Mouse (Mus musculus): ENCODE results near the gene Eif3i. TPM values are rescaled to one million over a fixed set of nuclear protein-coding genes. Genes with fewer than 3 reads are reported as not detected.

Gene Eif3i
- total RNA-seq (2023) = 100 to 1,000 TPM; 108 TPM

DNA sequence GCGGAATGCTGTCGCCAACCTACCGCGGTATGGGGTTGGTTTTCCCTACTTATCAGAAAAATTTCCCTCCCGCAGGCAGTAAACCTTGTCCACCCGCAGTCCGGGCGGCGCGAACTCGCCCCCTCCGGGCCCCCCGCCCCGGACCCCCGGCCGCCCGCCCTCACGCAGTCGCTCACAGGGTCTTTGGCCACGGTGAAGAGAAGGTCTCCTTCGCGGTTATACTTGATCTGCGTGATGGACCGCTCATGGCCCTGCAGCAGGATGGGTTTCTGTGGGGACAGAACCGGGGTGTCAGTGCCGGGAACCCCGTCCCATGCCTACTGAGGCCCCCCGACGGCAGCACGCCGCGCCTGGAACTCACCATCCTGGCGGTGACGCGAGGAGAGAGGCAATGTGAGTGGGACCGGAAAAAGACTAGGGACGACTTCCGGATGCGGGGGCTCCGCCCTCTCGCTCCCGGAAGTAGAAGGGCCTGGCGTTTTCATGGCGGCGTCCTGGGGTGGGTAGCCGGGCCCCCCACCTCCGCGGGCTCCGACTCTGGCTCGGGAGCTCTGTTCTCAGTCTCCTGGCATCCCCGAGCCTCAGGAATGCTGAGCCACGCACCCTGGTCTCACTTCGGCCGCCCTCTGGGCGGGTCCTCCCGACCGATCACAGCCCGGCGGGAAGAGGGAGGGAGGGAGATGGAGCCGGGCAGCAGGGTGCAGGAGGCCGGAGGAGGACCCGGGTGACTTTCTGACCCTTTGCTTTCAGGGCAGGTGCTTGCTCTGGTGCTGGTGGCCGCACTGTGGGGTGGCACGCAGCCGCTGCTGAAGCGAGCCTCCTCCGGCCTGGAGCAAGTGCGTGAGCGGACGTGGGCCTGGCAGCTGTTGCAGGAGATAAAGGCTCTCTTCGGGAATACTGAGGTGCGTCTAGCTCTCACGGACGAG is at the start of gene Eif3i, which contains the start of gene Tmem234:
Eif3i (minus strand) TSS at position 416 of the 926 bp plus-strand sequence.
Tmem234 (plus strand) TSS at position 436 of the 926 bp plus-strand sequence.

DNA sequence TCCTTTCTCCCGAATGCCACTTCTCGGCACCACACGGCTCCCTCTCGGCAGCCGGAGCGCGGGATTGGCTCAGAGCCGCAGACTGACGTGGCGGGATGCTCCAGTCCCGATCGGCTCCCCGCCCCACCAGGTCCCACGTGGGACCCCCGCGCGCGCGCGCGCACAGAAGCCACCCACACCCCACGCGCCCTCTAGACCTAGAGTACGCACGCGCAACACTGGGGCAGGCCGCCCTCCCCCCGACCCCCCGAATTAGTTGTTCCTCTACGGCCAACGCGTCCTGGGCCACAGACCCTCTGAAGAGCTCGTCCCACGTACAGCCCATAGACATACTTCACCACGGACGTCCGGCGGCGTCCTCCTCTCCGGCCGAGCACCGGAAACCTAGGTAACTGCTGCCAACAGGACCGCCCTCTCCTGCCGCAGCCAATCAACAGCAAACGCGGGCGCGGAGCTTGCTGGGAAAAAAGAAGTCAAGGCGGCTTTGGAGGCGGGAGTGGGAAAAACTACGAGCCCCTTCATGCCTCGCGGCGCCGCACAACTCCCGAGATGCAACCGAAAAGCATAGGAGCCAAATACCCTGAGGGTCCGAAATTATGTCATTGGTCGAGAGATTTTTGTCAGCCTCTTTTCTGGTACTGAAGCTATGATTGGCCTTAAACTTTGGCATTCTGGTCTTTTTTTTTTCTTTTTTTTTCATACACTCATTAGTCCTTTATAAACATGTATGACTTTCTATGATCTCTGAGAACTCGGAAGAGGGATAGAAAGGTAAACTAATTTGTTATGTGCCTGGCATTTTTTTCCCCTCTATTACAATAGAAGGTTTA is 40.4 kb upstream of the Eif3i start, which contains the start of gene Txlna:
Txlna (minus strand) TSS at position 428 of the 830 bp plus-strand sequence.

GRCm38 (mm10) chr4:129623681-129624091 is 23.2 kb upstream of the Eif3i start, which contains the start of gene Ccdc28b:
Gene Ccdc28b (minus strand): TSS chr4:129623947.

GRCm38 (mm10) chr4:129618786-129619691 is 18.6 kb upstream of the Eif3i start, which contains the start of gene Iqcc:
Gene Iqcc (minus strand): TSS chr4:129619099.

GRCm38 (mm10) chr4:129614093-129614492 is 13.6 kb upstream of the Eif3i start, which contains the start of gene Dcdc2b:
Gene Dcdc2b (minus strand): TSS chr4:129614257.

GRCm38 (mm10) chr4:129578466-129578865 is 22.0 kb downstream of the Eif3i start, which contains the start of gene Fam167b:
Gene Fam167b (minus strand): TSS chr4:129578549.

DNA sequence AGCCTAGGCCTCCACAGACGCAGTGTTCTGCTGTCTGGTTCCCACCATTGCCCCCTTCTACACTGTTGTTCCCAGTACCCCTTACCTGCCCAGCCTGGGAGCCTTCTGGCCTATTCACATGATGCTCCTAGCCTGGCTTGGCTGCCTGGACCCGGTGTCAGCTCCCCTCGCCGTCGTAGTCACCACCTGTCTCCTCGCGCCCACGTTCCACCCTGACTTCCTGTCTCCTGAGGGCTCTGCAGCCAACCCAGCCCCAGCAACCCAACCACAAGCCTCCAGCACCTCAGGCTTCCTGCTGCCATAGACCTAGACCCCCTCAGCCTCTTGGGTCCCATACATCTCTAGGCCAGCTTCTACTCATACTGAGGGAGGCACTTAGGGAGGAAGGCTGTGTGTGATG is 27.0 kb downstream of the Eif3i start, which contains the start of gene Lck:
Lck (minus strand) TSS at position 212 of the 400 bp plus-strand sequence.

DNA sequence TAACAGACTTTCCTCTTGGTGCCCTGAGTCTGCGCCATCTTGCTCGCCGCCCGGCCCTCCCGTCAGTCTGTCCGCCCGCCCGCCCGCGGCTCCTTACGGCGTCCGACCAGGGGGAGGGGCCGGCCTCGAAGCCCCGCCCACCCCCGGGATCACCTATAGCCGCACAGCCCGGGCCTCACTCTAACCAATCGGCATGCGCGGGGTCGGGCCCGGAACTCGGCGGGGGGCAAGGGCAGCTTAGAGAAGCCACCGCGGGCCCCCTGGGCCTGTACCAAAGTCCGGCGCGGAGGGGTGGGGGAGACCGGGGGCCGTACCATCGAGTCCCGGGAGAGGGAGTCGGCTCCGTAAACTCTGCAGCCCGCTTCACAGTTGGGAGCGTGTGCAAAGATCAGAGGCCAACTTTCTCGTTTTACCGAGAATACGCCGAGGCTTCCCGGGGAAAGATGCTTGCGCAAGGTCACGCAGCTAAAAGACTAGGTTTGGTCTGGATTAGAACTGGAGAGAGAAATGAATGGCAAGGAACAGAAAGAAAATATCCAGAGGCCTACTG is 57.8 kb downstream of the Eif3i start, which contains the start of gene Hdac1:
Hdac1 (minus strand) TSS at position 122 of the 550 bp plus-strand sequence.

Other genes with a start within 250 kb of the Eif3i start
- gene Zbtb8a, start 222.5 kb downstream of the Eif3i start, total RNA-seq (2023) = 1 to 10 TPM; 1.2 TPM
- gene Zbtb8b, start 159.8 kb downstream of the Eif3i start, total RNA-seq (2023) = not detected
- 100 to 1,000 TPM in 1 of 2 experiments, 10 to 100 TPM in 1; 92.2 to 105 TPM for gene Bsdc1, start 139.1 kb downstream of the Eif3i start, total RNA-seq (2023)
- not detected for gene Tssk3, start 109.6 kb downstream of the Eif3i start, total RNA-seq (2023)
- gene Fam229a, start 109.5 kb downstream of the Eif3i start, total RNA-seq (2023) = 1 to 10 TPM in 1 of 2 experiments, not detected in 1; 1.0 TPM
- gene Marcksl1, start 87.1 kb downstream of the Eif3i start, total RNA-seq (2023) = 10 to 100 TPM; 64.6 to 74.8 TPM
- 10 to 100 TPM; 61.0 to 61.9 TPM for gene Hdac1, start 57.9 kb downstream of the Eif3i start, total RNA-seq (2023)
- 1 to 10 TPM; 2.2 to 2.5 TPM for gene Lck, start 27.0 kb downstream of the Eif3i start, total RNA-seq (2023)
- gene Fam167b, start 22.1 kb downstream of the Eif3i start, total RNA-seq (2023) = not detected
- gene Tmem234, start within 50 bp of the Eif3i start, total RNA-seq (2023) = 100 to 1,000 TPM; 109 to 116 TPM
- gene Dcdc2b, start 13.6 kb upstream of the Eif3i start, total RNA-seq (2023) = 1 to 10 TPM in 1 of 2 experiments, not detected in 1; 1.9 TPM
- 1 to 10 TPM; 8.2 to 8.8 TPM for gene Iqcc, start 18.5 kb upstream of the Eif3i start, total RNA-seq (2023)
- 10 to 100 TPM; 50.2 to 66.5 TPM for gene Ccdc28b, start 23.3 kb upstream of the Eif3i start, total RNA-seq (2023)
- gene Txlna, start 40.4 kb upstream of the Eif3i start, total RNA-seq (2023) = 10 to 100 TPM; 52.9 to 65.8 TPM
- 10 to 100 TPM; 33.9 to 35.2 TPM for gene Kpna6, start 72.1 kb upstream of the Eif3i start, total RNA-seq (2023)
- gene Tmem39b, start 96.2 kb upstream of the Eif3i start, total RNA-seq (2023) = 10 to 100 TPM; 11.5 to 18.2 TPM
- gene Khdrbs1, start 141.7 kb upstream of the Eif3i start, total RNA-seq (2023) = 10 to 100 TPM; 94.5 to 97.5 TPM
- 100 to 1,000 TPM; 332 to 393 TPM for gene Ptp4a2, start 210.6 kb upstream of the Eif3i start, total RNA-seq (2023)

All from monocyte, adult 59 days (primary cell).